Mouse (Mus musculus) adrenal gland, adult (tissue): Measurements from ENCODE around the gene Kdm2b.
A peak's percentile ranks its signal among the peaks of the same experiment; 100 is the strongest.

Experiments
- DNase-seq, 2 experiments: peaks; one replicate each; pipeline ENCODE4 v3.0.0; 2022 to 2023; ENCODE audit warnings: low spot score in 1 of 2; ENCODE audit not compliant: inconsistent age in 2 of 2

Gene Kdm2b

DNA sequence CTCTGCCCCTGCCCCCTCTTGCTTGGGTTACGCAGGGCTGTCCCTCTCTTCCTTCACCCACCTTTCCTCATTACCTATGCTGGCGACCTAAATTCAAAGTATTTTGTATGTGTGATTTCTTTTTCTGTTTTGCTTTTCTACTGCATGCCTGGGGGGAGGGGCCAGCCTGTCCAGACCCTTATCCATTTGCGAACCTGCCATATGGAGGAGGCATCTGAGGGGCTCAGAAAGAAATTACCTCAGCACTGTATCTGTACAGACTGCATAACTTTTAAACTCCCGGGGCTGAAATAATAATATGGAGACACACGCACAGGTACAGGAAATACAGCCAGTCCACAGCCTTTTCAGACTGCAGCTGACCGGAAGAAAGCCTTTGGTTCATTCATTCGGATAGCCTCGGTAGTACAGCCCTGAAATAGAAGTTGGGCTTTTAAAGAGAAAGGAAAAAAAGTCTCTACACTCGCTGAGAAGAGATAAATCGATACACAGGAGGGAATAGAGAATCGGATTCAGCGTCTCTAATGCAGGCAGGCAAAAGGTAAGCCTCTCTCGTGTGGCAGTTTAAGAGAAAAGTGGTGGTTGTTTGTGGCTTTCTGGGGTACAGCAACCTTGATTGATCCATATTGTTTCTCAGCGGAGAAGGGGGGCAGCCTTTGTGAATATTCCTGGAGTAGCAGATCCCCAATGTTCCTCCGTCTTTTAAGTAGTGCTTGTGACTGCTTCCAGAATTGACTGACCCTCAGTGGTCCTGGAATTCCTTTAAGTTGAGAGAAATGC, at the start of gene Kdm2b:
Gene Kdm2b (minus strand): TSS at position 273 of the 780 bp plus-strand sequence.
- peak in 1 of 2 experiments; percentile 75 for DNase-seq

DNA sequence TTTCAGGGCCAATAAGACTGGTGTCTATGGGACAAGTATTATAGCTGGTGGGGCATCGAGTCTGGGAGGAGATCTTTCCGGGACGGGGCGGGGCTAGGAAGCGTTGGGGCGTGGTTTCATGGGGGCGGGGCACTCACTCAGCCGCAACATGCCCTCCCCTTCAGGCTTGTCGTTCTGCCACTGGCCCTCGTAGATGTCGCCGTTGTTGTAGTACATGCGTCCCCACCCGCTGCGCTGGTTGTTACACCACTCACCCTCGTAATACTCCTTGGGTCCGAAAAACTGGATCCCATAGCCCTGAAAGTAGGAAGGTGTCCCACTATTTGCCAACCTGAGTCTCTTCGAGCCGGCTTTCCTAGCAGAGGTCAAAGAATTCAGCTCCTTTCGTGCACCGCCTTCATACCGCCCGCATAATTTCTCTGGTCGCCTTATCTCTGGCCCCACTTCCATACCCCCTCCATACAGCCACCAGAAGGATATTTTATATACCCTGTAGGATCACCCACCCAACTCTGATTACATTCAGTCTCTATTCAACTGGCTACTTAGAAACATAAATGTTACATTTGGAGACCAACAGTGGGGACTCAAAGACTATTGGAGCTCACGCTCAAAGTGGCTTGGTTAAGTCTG, 49.6 kb upstream of the Kdm2b start:
- peak; percentile 85 to 95 for DNase-seq

DNA sequence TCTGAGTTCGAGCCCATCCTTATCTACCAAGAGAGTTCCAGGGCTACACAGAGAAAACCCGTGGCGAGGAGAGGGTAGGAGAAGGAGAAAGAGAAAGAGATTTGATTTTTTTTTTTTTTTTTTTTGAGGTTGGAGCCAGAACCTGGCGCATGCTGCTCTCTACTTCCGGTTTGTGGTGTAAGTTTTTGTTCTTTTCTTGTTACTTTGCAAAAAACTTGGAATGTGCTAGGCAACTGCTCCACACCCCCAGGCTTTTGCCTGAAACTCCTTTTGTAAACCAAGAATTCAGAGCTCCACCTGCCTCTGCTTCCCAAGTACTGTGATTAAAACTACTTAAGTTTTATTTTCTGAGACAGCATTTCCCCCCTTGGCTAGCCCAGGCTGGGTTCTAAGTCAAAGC, 48.5 kb upstream of the Kdm2b start:
- no peak for DNase-seq

DNA sequence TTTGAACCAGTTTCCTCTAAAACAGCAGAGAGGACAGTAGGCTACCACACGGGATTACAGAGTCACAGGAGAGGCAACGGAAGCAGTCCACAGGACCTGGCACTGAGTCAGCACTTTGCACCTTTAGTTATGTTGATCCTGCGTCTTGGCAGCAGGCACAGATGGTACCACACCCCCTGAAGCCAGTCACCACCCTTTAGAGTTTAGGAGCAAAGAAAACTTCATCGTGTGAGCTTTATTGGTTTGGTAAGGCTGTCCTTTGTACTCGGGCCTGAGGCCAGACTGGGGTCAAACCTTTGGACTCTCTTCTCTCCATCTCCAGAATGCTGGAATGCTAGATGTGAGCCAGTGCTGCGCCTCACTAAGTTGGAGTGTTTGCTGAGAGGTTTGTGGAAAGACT, 45.9 kb upstream of the Kdm2b start:
- no peak for DNase-seq

GRCm38 (mm10) chr5:123035089-123035488, 45.5 kb upstream of the Kdm2b start:
- DNase-seq = no peak

GRCm38 (mm10) chr5:123033646-123034160, 44.1 kb upstream of the Kdm2b start:
- DNase-seq = no peak

DNA sequence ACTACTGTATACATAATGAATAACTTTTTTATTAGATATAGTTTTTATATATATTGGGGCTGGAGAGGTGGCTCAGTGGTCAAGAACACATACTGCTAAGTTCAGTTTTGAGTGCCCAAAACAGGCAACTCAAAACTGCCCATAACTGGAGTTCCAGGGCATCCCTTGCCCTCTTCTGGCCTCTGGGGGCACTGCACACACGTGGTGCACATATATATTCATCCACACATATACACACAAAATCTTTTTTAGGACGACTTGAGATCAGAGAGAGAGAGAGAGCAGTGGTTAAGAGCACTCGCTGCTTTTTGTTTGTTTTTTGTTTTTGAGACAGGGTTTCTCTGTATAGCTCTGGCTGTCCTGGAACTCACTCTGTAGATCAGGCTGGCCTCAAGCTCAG, 41.7 kb upstream of the Kdm2b start:
- DNase-seq = no peak

GRCm38 (mm10) chr5:123029729-123030128, 40.1 kb upstream of the Kdm2b start:
- DNase-seq = no peak

GRCm38 (mm10) chr5:123027436-123027835, 37.8 kb upstream of the Kdm2b start:
- DNase-seq = no peak

- DNase-seq = no peak
These were observed 36.8 kb upstream of the Kdm2b start for GRCm38 (mm10) chr5:123026414-123026813.

- no peak for DNase-seq
These were observed 35.4 kb upstream of the Kdm2b start for GRCm38 (mm10) chr5:123024965-123025573.

DNA sequence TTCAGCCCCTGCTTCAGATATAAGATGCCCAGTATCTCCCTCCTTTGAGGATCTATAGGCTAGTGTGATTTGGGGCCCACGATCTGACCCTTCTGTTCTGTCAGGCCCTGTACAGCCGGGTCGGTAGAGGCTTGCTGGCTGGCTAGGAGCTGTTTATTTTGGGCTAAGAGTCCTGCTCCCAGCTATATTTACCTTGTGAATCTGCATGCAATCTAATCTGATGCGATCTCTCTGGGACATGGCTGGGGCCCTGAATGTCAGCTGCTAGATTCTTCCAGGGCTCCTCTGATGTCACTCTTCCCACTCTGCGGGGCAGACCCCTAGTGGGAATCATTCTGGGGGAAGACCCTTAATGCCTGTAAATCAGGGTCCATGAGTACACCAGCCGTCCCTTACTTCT, 34.7 kb upstream of the Kdm2b start:
- DNase-seq = no peak

- DNase-seq = no peak
These were observed 33.4 kb upstream of the Kdm2b start for GRCm38 (mm10) chr5:123023049-123023448.

GRCm38 (mm10) chr5:123021438-123021837, 31.8 kb upstream of the Kdm2b start:
- DNase-seq = no peak

DNA sequence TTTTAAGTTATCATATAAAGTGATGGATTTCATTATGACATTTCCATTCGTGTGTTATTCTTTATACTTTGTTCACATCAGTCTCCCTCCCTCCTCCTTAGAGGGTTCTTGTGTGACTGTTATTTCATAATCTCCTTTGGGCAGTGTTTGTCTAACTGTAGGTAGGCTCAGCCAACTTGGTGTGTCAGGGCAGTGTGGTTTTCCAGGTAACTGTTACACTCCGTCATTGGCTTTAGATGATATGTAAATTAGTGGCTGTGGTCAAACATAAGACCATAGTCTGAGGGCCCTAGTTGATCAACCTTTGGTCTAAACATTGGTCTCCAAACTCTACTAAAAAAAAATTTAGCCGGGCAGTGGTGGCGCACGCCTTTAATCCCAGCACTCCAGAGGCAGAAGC, 30.8 kb upstream of the Kdm2b start:
- no peak for DNase-seq

DNA sequence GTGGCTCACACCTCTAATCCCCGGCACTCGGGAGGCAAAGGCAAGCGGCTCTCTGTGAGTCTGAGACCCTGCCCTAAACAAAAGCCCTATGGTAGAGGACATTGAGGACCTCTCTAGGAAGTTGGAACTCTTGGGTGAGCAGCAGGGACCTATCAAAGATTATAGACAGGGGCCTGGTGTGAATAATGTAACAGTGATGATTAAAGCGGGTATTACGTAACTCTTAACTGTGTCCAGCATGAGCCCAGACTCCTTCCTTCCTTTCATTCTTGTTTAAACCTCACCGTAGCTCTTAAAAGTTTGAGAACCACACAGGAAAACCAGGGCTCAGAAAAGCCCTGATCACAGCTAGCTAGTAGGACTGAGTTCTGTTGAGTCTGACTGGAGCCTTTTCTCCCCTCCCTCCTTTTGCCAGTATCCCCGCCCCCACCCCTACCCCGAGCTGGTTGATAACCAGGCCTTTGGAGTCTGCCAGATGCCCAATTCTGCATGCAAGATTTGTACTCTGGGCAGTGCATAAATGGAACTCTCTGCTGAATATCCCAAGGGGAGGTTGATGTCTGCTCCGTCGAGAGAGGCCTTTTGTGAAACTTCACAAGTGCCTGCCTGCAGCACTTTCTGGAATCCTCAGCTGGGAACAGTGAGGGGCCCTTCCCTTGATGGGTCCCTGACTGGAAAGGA, 29.9 kb upstream of the Kdm2b start:
- peak in 1 of 2 experiments; percentile 51 for DNase-seq

- no peak for DNase-seq
These were observed 27.9 kb upstream of the Kdm2b start for GRCm38 (mm10) chr5:123017504-123017903.

DNA sequence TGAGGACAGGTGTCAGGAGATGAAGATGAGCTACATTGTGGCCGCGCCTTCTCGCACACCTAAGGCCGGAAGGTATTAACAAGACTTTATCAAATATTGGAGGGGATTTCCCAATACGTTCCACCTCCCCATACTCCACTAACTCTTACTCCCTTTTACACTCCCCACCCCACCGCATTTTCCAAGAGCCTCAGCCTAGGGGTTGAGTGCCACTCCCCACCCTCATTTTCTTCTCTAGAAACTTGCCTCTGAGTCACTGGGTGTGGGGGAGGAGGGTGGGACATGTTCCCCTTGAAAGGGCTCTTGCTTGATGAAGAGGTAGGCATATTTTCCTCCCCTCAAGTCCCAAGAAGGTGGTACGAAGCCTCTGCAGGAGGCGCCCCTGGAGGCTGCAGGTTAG, 26.3 kb upstream of the Kdm2b start:
- no peak for DNase-seq

GRCm38 (mm10) chr5:123014753-123015701, 25.4 kb upstream of the Kdm2b start, which contains the start of gene Orai1:
Gene Orai1, plus strand, starts transcription at chr5:123015074.
- DNase-seq = peak; percentile 99
